ENCODE assay signal across 8 mouse cellular contexts in the genomic region with DNA sequence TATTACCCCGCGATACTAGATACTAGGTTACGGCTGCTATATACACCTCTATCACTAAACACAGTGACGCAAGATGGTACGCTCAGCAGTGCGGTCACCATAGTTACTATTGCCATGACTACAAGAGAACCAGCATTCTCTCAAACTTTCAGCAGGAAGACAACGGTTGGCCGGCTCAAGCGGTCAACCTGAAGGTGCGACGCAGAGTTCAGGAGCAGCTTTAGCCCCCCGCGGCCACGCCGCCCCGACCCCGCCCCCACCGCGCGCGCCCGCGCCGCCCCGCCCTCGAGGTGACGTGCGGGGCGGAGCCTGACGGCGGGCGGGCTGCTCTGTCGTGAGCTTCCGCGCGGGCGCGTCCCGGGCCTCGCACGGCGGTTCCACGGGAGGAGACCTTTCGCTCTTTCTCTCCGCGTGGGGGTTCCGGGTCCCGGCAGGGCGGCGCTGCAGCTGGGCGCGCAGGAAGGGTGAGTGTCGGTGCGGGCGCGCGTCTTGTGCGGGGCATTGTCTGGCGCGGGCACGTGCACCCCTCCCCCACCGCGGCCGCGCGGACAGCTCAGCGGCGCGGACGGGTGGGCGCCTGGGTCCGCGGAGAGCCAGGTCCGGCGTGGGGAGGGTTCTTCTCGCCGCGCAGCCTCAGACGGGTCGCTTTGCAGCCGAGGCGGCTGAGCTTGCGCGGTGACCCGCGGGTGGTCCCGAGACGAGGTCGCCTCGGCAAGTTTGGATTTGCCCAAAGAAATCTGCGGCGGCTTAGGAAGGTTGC. TPM values are rescaled to one million over a fixed set of nuclear protein-coding genes. Genes with fewer than 3 reads are reported as not detected.
DNase-seq lines count a peak whose midpoint lies in the region; ATAC-seq and TF ChIP-seq lines count a peak whose summit lies in the region.

A gene (plus strand): TSS at position 292 of the 760 bp plus-strand sequence.

- peak within 1 kb of the TSS; percentile 79 to 95 for H3K4me3 ChIP-seq in ES-E14 (ENCODE audit: insufficient read depth in 1 of 2, low read depth in 1 of 2, low read length in 2 of 2, poor library complexity in 1 of 2, severe bottlenecking in 1 of 2)
- peak within 1 kb of the TSS; percentile 77 for H3K4me3 ChIP-seq in forebrain, embryonic 16.5 days (replicated peaks; ENCODE audit: low read length)
- peak within 1 kb of the TSS; percentile 72 for H3K4me3 ChIP-seq in layer of hippocampus, adult 2 months
- peak within 1 kb of the TSS; percentile 81 for H3K4me3 ChIP-seq in lung, embryonic 14.5 days (ENCODE audit: low read depth, low read length)
- H3K4me3 ChIP-seq in olfactory bulb, adult 2 months (ENCODE audit: insufficient read depth, low read depth, low read length): peak within 1 kb of the TSS; percentile 70
- peak within 1 kb of the TSS; percentile 88 for H3K4me3 ChIP-seq in thymus, adult 2 months (ENCODE audit: control insufficient read depth, insufficient read depth, low read length)

- in situ Hi-C loops in ES-E14 (cut with MboI; ENCODE audit: low sequenced_read_pairs in 2 of 2, unreplicated experiment in 2 of 2): no loop called here

- H3K27ac ChIP-seq in ES-E14 (ENCODE audit: insufficient read depth, low read depth, low read length, poor library complexity, severe bottlenecking): peak within 1 kb of the TSS; percentile 79
- H3K27ac ChIP-seq in forebrain, embryonic 16.5 days (ENCODE audit: low read length): peak within 1 kb of the TSS; percentile 93
- H3K27ac ChIP-seq in layer of hippocampus, adult 2 months: peak within 1 kb of the TSS; percentile 97
- peak within 1 kb of the TSS; percentile 92 for H3K27ac ChIP-seq in lung, embryonic 14.5 days (ENCODE audit: low read depth)
- peak within 1 kb of the TSS; percentile 81 for H3K27ac ChIP-seq in olfactory bulb, adult 2 months (ENCODE audit: insufficient read depth, low read depth, low read length)
- H3K27ac ChIP-seq in thymus, adult 2 months (ENCODE audit: control insufficient read depth, insufficient read depth, low read length): peak within 1 kb of the TSS; percentile 5; the same call in 1 of the 2 replicates

- H3K9me3 ChIP-seq in ES-E14 (ENCODE audit: control insufficient read depth, insufficient read depth, low read depth, low read length): no peaks in the 10 kb centered on the region
- H3K9me3 ChIP-seq in forebrain, embryonic 16.5 days (ENCODE audit: control insufficient read depth, low read length): no peaks in the 10 kb centered on the region
- no peaks in the 10 kb centered on the region for H3K9me3 ChIP-seq in lung, embryonic 14.5 days (ENCODE audit: low read depth, low read length)

- intact Hi-C loops in heart, postnatal 36 days (cut with DNase I): loop anchor here (5.0 kb wide), 1 partner anchor 44 kb away; a partner anchor contains a TSS

- H3K9ac ChIP-seq in ES-E14 (ENCODE audit: insufficient read depth, low read depth, low read length, poor library complexity, severe bottlenecking): peak within 1 kb of the TSS; percentile 95
- peak within 1 kb of the TSS; percentile 89 for H3K9ac ChIP-seq in forebrain, embryonic 16.5 days (replicated peaks; ENCODE audit: low read depth, low read length)
- H3K9ac ChIP-seq in lung, embryonic 14.5 days: peak within 1 kb of the TSS; percentile 91

- peaks cover 0 to 2% of the 10 kb centered on the region in 2 experiments; a peak in 1 of 4 replicates for H3K4me1 ChIP-seq in ES-E14 (ENCODE audit: control insufficient read depth in 2 of 2, insufficient read depth in 2 of 2, low read length in 2 of 2, poor library complexity in 1 of 2)
- peaks cover 18% of the 10 kb centered on the region for H3K4me1 ChIP-seq in forebrain, embryonic 16.5 days (replicated peaks; ENCODE audit: control insufficient read depth, insufficient read depth, low read length)
- H3K4me1 ChIP-seq in lung, embryonic 14.5 days (ENCODE audit: insufficient read depth): peaks cover 11% of the 10 kb centered on the region; the same call in 1 of the 2 replicates
- peaks cover 2% of the 10 kb centered on the region; the same call in 1 of the 2 replicates for H3K4me1 ChIP-seq in olfactory bulb, adult 2 months (ENCODE audit: control insufficient read depth, insufficient read depth, low read length)
- peaks cover 12% of the 10 kb centered on the region for H3K4me1 ChIP-seq in thymus, adult 2 months (replicated peaks; ENCODE audit: control insufficient read depth, insufficient read depth, low read length)

- WGBS in forebrain, embryonic 16.5 days: under 1% methylated on average over 79 of the region's 92 CpGs
- under 1% methylated on average over 76 of the region's 92 CpGs for WGBS in lung, embryonic 14.5 days
- under 1% methylated on average over 92 of the region's 92 CpGs for WGBS in olfactory bulb, adult 2 months
- WGBS in thymus, adult 2 months: under 1% methylated on average over 91 of the region's 92 CpGs

- peak; percentile 32; the same call in 1 of the 2 replicates for TF ChIP-seq CTCF in layer of hippocampus, adult 2 months (conservative IDR thresholded peaks at IDR 0.05)
- TF ChIP-seq CTCF in lung, embryonic 14.5 days (IDR thresholded peaks at IDR 0.05; ENCODE audit: low read depth): 0 out of 2 replicates have a peak, but pooled peaks have one; percentile 8
- TF ChIP-seq CTCF in olfactory bulb, adult 2 months (IDR thresholded peaks at IDR 0.05; ENCODE audit: insufficient read depth, low read depth, low read length): no peak
- TF ChIP-seq CTCF in thymus, adult 2 months (IDR thresholded peaks at IDR 0.05; ENCODE audit: borderline replicate concordance, control insufficient read depth, extremely low read depth, insufficient read depth, low read length, poor library complexity): peak; percentile 60; the same call in 1 of the 2 replicates

- H3K36me3 ChIP-seq in ES-E14 (ENCODE audit: control insufficient read depth, insufficient read depth, low read length, poor library complexity, severe bottlenecking): 0 out of 2 replicates have a peak, but pooled peaks cover 2% of the 10 kb centered on the region
- H3K36me3 ChIP-seq in forebrain, embryonic 16.5 days (ENCODE audit: control insufficient read depth, insufficient read depth): 0 out of 2 replicates have a peak, but pooled peaks cover 2% of the 10 kb centered on the region
- H3K36me3 ChIP-seq in lung, embryonic 14.5 days (ENCODE audit: insufficient read depth): peaks cover 10% of the 10 kb centered on the region; the same call in 1 of the 2 replicates
- no peaks in the 10 kb centered on the region for H3K36me3 ChIP-seq in thymus, adult 2 months (ENCODE audit: control insufficient read depth, insufficient read depth, low read length)

- TF ChIP-seq POLR2A in olfactory bulb, adult 2 months (IDR thresholded peaks at IDR 0.05; ENCODE audit: insufficient read depth, low read depth, low read length): peak; percentile 87
- peak; percentile 83; the same call in 1 of the 2 replicates for TF ChIP-seq POLR2A in thymus, adult 2 months (IDR thresholded peaks at IDR 0.05; ENCODE audit: control insufficient read depth, extremely low read depth, insufficient read depth, low read length, poor library complexity)

- peak; percentile 94 for ATAC-seq in forebrain, embryonic 16.5 days
- peak; percentile 95 for ATAC-seq in lung, embryonic 14.5 days (ENCODE audit: insufficient read depth)

- H3K27me3 ChIP-seq in forebrain, embryonic 16.5 days (replicated peaks; ENCODE audit: control insufficient read depth, insufficient read depth, low read length): no peaks in the 10 kb centered on the region
- H3K27me3 ChIP-seq in lung, embryonic 14.5 days (ENCODE audit: insufficient read depth, low read length): no peaks in the 10 kb centered on the region
- no peaks in the 10 kb centered on the region for H3K27me3 ChIP-seq in thymus, adult 2 months (ENCODE audit: control insufficient read depth, insufficient read depth, low read length)

- DNase-seq in ES-E14 (ENCODE audit: low read depth, low spot score): peak; percentile 75
- peak; percentile 87 for DNase-seq in cerebellum, adult 11-12 months
- peak; percentile 81 to 89 for DNase-seq in heart, postnatal 36 days
- peak; percentile 67 to 75 for DNase-seq in layer of hippocampus, adult 2 months (ENCODE audit: low spot score in 2 of 2)
- DNase-seq in lung, embryonic 14.5 days: peak; percentile 85
- peak; percentile 89 for DNase-seq in thymus, adult 2 months

- peak within 1 kb of the TSS; percentile 83 for H3K4me2 ChIP-seq in forebrain, embryonic 16.5 days (ENCODE audit: low read length)
- H3K4me2 ChIP-seq in lung, embryonic 14.5 days: peak within 1 kb of the TSS; percentile 85

TF ChIP-seq in ES-E14, 5 proteins besides CTCF, POLR2A, EP300 and RAD21:
- TF ChIP-seq MAFK (IDR thresholded peaks at IDR 0.05; ENCODE audit: insufficient read depth, low read depth, low read length) (no peak), HCFC1 (IDR thresholded peaks at IDR 0.05; ENCODE audit: borderline replicate concordance, insufficient read depth, low read length) (peak; percentile 57; the same call in 1 of the 2 replicates)

RNA-seq across cellular contexts. Expression of the gene that starts here (rescaled TPM):
- 52.1 and 63.7 TPM in 2 replicates for total RNA-seq in ES-E14 (2012; rRNA removed)
- 25.6 and 28.9 TPM in 2 replicates for polyA plus RNA-seq in forebrain, embryonic 16.5 days (2015; fragmentation: Nextera tagmentation; extraction: Ambion mirVana)
- total RNA-seq in heart, postnatal 36 days (2021): 10 to 100 TPM; 10.3 to 12.3 TPM
- total RNA-seq in layer of hippocampus, adult 2 months (2021): 10 to 100 TPM; 38.7 to 42.3 TPM
- 46.3 and 53.3 TPM in 2 replicates for polyA plus RNA-seq in lung, embryonic 14.5 days (2014; fragmentation: Nextera tagmentation; extraction: Ambion mirVana)
- not detected in 2 replicates for polyA plus RNA-seq in olfactory bulb, adult 2 months (2012; ENCODE audit: insufficient read depth, insufficient read length, low replicate concordance, missing spikeins)
- 52.5 and 55.3 TPM in 2 replicates for polyA plus RNA-seq in thymus, adult 2 months (2012; rRNA removed)

Comparison
In these comparisons a context has a peak if more than half of its experiments do, and no peak if none do; other contexts are left out.
1. Peak in every context shown above with its lines: DNase-seq, ATAC-seq, H3K4me3 ChIP-seq and H3K27ac ChIP-seq.
2. H3K27ac ChIP-seq: peak in every context shown above with its lines; median percentile 97 in layer of hippocampus, adult 2 months; 93 in forebrain, embryonic 16.5 days; 92 in lung, embryonic 14.5 days; 81 in olfactory bulb, adult 2 months; 79 in ES-E14; 5 in thymus, adult 2 months.